Mouse (Mus musculus): ENCODE measurements around the gene Nrbf2.

The Nrbf2 gene

GRCm38 (mm10) chr10:67285176-67285814 lies at the start of gene Nrbf2:
Gene Nrbf2 (minus strand): TSS chr10:67285305.
- in situ Hi-C loops (cut with MboI; ENCODE audit: unreplicated experiment in 2 of 2): no loop called here

- in situ Hi-C loops (cut with MboI; ENCODE audit: unreplicated experiment in 2 of 2): no loop called here
Observed at GRCm38 (mm10) chr10:67330580-67330979, 45.5 kb upstream of the Nrbf2 start.

GRCm38 (mm10) chr10:67329661-67330060 lies 44.6 kb upstream of the Nrbf2 start:
- in situ Hi-C loops (cut with MboI; ENCODE audit: unreplicated experiment in 2 of 2): loop anchor here (10.0 kb wide), 2 partner anchors 185 to 1995 kb away; no protein-coding TSS in a partner anchor

- in situ Hi-C loops (cut with MboI; ENCODE audit: unreplicated experiment in 2 of 2): loop anchor here (10.0 kb wide), 2 partner anchors 187 to 1997 kb away; no protein-coding TSS in a partner anchor
Observed at GRCm38 (mm10) chr10:67328208-67328607, 43.1 kb upstream of the Nrbf2 start.

GRCm38 (mm10) chr10:67324036-67324435 lies 38.9 kb upstream of the Nrbf2 start:
- in situ Hi-C loops (cut with MboI; ENCODE audit: unreplicated experiment in 2 of 2): loop anchor here (10.0 to 25.0 kb wide), 4 partner anchors 191 to 2001 kb away; partner anchors contain the start of gene Arid5b (in 1 of the 2)

- in situ Hi-C loops (cut with MboI; ENCODE audit: unreplicated experiment in 2 of 2): loop anchor here (10.0 to 25.0 kb wide), 4 partner anchors 193 to 2003 kb away; partner anchors contain the start of gene Arid5b (in 1 of the 2)
Observed at GRCm38 (mm10) chr10:67321396-67321795, 36.3 kb upstream of the Nrbf2 start.

GRCm38 (mm10) chr10:67320207-67320859 lies 35.2 kb upstream of the Nrbf2 start:
- in situ Hi-C loops (cut with MboI; ENCODE audit: unreplicated experiment in 2 of 2): loop anchor here (10.0 to 25.0 kb wide), 4 partner anchors 194 to 2004 kb away; partner anchors contain the start of gene Arid5b (in 1 of the 2)

GRCm38 (mm10) chr10:67319016-67319725 lies 34.1 kb upstream of the Nrbf2 start:
- in situ Hi-C loops (cut with MboI; ENCODE audit: unreplicated experiment in 2 of 2): loop anchor here (5.0 to 25.0 kb wide), 9 partner anchors 216 to 1868 kb away; partner anchors contain the start of genes Arid5b (in 2 of the 2) and Egr2 (in 2 of the 2)

- in situ Hi-C loops (cut with MboI; ENCODE audit: unreplicated experiment in 2 of 2): loop anchor here (5.0 to 25.0 kb wide), 9 partner anchors 217 to 1869 kb away; partner anchors contain the start of genes Arid5b (in 2 of the 2) and Egr2 (in 2 of the 2)
Observed at GRCm38 (mm10) chr10:67317931-67318460, 32.9 kb upstream of the Nrbf2 start.

- in situ Hi-C loops (cut with MboI; ENCODE audit: unreplicated experiment in 2 of 2): loop anchor here (5.0 to 25.0 kb wide), 9 partner anchors 220 to 1872 kb away; partner anchors contain the start of genes Arid5b (in 2 of the 2) and Egr2 (in 2 of the 2)
Observed at GRCm38 (mm10) chr10:67314811-67315435, 29.8 kb upstream of the Nrbf2 start.

- in situ Hi-C loops (cut with MboI; ENCODE audit: unreplicated experiment in 2 of 2): loop anchor here (10.0 to 25.0 kb wide), 5 partner anchors 222 to 1875 kb away; partner anchors contain the start of genes Arid5b (in 2 of the 2) and Egr2 (in 2 of the 2)
Observed at GRCm38 (mm10) chr10:67312456-67312855, 27.4 kb upstream of the Nrbf2 start.

GRCm38 (mm10) chr10:67311277-67311959 lies 26.3 kb upstream of the Nrbf2 start:
- in situ Hi-C loops (cut with MboI; ENCODE audit: unreplicated experiment in 2 of 2): loop anchor here (10.0 to 25.0 kb wide), 5 partner anchors 223 to 1876 kb away; partner anchors contain the start of genes Arid5b (in 2 of the 2) and Egr2 (in 2 of the 2)

- in situ Hi-C loops (cut with MboI; ENCODE audit: unreplicated experiment in 2 of 2): loop anchor here (5.0 to 25.0 kb wide), 7 partner anchors 47 to 1878 kb away; partner anchors contain the start of genes Arid5b (in 2 of the 2) and Egr2 (in 2 of the 2)
Observed at GRCm38 (mm10) chr10:67309483-67310138, 24.5 kb upstream of the Nrbf2 start.

GRCm38 (mm10) chr10:67302340-67302739 lies 17.2 kb upstream of the Nrbf2 start:
- in situ Hi-C loops (cut with MboI; ENCODE audit: unreplicated experiment in 2 of 2): loop anchor here in 1 of 2 experiments (25.0 kb wide), 2 partner anchors 985 to 1885 kb away; partner anchors contain the start of gene Arid5b

GRCm38 (mm10) chr10:67301046-67301445 lies 15.9 kb upstream of the Nrbf2 start:
- in situ Hi-C loops (cut with MboI; ENCODE audit: unreplicated experiment in 2 of 2): loop anchor here in 1 of 2 experiments (25.0 kb wide), 2 partner anchors 986 to 1886 kb away; partner anchors contain the start of gene Arid5b

GRCm38 (mm10) chr10:67299285-67299684 lies 14.2 kb upstream of the Nrbf2 start:
- in situ Hi-C loops (cut with MboI; ENCODE audit: unreplicated experiment in 2 of 2): no loop called here

GRCm38 (mm10) chr10:67298856-67299255 lies 13.8 kb upstream of the Nrbf2 start:
- in situ Hi-C loops (cut with MboI; ENCODE audit: unreplicated experiment in 2 of 2): no loop called here

- in situ Hi-C loops (cut with MboI; ENCODE audit: unreplicated experiment in 2 of 2): no loop called here
Observed at GRCm38 (mm10) chr10:67297175-67297855, 12.2 kb upstream of the Nrbf2 start.

Data from v-Abl transformed pro-B cells (cell line).